Mouse (Mus musculus) megakaryocyte progenitor cell, adult 5-6 weeks (primary cell): ENCODE measurements at regions not wholly inside any gene's neighbourhood (a gene's known extent, or its start where the extent isn't known, plus 50 kb on each side); places are given as distances from the start of the nearest gene placed in this dataset.

Source experiments
- ATAC-seq: replicated peaks from 2 replicates; pipeline ENCODE4 v1.8.0; 2016; ENCODE audit warnings: mild to moderate bottlenecking, moderate TSS enrichment, inconsistent platforms; ENCODE audit not compliant: poor library complexity

GRCm38 (mm10) chr14:71486176-71486970 is 886.7 kb upstream of the Fam160b2 start:
- no peak for ATAC-seq

DNA sequence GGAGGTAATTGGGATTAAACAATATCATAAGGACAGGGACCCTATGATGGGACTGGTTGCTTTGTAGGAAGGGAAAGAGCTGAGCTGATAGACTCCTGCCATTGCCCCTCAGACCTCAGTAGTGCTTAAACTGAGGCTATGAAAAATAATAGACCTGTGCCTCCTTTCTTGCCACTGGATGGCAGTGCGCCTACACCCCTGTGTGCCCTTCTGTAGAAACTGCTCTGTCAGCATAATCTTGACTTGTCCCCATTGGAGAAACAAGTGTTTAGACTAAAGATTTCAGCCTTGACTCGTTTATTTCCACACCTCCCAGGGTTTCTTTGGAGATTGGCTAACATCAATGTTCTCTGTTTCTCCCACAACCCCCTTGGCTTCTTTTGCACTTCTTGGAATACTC is 876.0 kb upstream of the Fam160b2 start:
- peak; percentile 57 for ATAC-seq

DNA sequence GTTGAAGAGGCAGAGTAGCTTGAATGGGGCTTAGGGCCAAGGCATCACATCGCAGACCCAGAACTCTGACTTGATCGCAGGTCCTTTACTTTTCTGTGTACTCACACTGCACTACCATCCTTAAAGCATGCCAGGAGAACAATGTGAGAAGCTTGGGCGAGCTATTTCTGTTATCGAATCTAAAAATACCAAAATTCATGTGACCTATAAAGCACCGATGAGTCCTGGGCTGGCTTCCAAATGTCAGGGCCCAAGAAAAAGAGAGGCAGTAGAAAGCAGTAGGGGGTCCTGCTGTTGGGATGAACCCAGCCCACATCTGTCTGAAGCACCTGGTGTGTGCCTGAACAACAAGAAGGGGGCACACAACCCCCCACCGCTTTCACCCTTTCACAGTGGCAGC is 874.3 kb upstream of the Fam160b2 start:
- ATAC-seq: no peak

DNA sequence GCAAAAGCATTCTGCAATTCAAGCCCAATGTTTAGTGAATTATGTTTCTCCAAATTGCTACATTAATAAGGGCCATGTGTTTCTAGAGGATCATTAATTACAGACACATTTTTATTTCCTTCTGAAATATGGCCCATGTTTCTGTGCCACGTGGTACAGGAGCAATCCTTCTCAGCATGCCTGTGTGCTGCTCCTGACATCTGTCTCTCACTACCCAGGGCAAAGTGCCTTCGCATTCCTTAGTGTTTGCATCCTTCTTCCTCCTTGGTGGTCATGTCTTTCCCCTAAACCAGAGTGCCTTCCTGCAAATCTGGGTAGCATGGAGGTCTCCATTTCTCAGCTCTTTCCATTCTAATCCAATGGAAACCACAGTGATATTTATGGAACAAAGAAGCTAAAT is 832.7 kb upstream of the Fam160b2 start:
- no peak for ATAC-seq
